Mouse (Mus musculus) liver, adult 2 months (tissue): Measurements from ENCODE around the gene Prtn3.

Experiments used
- CTCF ChIP-seq: fragments of 200-500 bp; IDR thresholded peaks from 2 replicates; pipeline ENCODE4 v1.5.1; 2011; ENCODE audit warnings: low read depth, low read length, control low read depth
- POLR2A ChIP-seq: fragments of 200-500 bp; IDR thresholded peaks from 2 replicates; pipeline ENCODE4 v1.6.1; 2011; ENCODE audit warnings: low read length, control low read depth; ENCODE audit not compliant: insufficient read depth; ENCODE audit errors: extremely low read depth

DNA sequence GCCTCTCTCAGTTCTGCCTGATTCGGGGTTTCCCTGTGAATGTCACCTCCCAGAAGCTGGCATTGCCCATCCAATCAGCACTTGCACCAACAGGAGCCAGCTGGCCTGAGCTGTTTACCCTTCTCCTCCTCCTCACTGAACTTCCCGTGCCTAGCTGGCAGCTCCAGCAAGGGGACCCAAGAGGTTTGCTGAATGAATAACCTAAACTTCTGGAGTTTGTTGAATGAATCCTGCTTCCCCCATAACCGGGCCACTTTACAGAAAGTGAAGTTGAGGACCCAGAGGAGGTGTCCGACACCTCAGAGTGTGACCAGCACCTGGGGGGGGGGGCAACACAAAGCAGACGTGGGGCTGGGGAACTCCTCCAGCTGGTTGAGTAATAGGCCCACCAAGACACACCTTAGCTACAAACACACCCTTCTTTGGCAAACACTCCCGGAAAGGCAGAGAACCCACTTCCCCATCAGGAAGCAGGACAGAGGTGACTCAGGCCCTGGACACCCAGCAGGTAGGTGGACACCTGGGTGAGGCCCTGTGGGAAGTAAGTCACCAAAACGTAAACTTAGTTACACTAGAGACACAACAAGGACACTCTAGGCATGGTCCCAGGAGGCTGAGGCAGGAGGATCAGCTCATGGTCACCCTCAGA lies 40.8 kb downstream of the Prtn3 start:
- TF ChIP-seq POLR2A (no peak), CTCF (no peak)
